Mouse (Mus musculus) large intestine, adult 2 months (tissue): ENCODE results near the gene Dgki. TPM values are rescaled to one million over a fixed set of nuclear protein-coding genes. Genes with fewer than 3 reads are reported as not detected.

ENCODE experiments used
- DNase-seq: peaks from one replicate; pipeline ENCODE4 v3.0.0-alpha.2; 2012; ENCODE audit warnings: low read depth, low spot score
- WGBS: fragments of 180-500 bp; shearing (Covaris S2); methylation state at CpG from one replicate; pipeline ENCODE4 v1.1.7; 2018; 5-methylcytosine and 5-hydroxymethylcytosine counted together
- polyA plus RNA-seq: library from polyadenylated mRNA; depleted of rRNA; stranded (reverse); fragments of >200 nt; gene quantifications from 2 replicates; pipeline ENCODE4 v1.2.3, GENCODE M21; 2012

Gene Dgki
- polyA plus RNA-seq, 1 experiment: 0.17 TPM

DNA sequence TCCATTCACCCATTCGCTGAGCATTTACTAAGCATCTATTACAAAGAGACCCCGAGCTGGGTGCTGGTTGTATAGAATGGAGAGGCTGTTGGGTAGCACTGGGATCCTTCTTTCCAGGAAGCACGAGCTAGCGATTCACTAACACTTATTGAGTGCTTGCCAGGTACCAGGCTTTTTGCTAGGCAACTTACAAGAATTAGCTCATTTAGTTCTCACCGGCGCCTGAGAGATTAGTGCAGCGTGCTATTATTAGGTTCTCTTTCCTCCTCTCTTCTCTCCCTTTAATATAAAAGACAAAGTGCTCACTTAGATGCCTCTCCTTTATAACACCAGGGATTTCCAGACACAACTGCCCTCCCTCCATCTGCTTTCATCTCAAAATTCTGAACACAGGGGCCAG is 54.2 kb downstream of the Dgki start:
- no peak for DNase-seq
- WGBS: 89% methylated on average over 7 of the region's 7 CpGs

- DNase-seq: no peak
- WGBS: 87% methylated on average over 11 of the region's 11 CpGs
Observed at GRCm38 (mm10) chr6:37244074-37244473, 55.9 kb downstream of the Dgki start.

DNA sequence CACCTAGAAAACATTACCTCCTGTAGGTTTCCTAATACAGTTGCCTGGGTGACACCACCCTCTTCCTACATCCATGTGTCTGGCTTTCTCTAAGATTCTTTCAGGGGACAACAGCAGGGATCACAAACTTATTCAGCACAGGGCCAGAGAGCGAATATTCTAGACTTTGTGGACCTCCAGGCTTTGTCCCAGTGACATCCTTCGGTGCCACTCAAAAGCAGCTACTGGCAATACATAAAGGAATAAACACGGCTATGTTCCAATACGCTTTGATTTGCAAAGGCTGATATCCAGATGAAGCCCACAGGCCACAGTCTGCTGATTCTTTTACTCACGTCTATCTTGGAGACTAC is 57.2 kb downstream of the Dgki start:
- 87% methylated on average over 5 of the region's 5 CpGs for WGBS
- no peak for DNase-seq

DNA sequence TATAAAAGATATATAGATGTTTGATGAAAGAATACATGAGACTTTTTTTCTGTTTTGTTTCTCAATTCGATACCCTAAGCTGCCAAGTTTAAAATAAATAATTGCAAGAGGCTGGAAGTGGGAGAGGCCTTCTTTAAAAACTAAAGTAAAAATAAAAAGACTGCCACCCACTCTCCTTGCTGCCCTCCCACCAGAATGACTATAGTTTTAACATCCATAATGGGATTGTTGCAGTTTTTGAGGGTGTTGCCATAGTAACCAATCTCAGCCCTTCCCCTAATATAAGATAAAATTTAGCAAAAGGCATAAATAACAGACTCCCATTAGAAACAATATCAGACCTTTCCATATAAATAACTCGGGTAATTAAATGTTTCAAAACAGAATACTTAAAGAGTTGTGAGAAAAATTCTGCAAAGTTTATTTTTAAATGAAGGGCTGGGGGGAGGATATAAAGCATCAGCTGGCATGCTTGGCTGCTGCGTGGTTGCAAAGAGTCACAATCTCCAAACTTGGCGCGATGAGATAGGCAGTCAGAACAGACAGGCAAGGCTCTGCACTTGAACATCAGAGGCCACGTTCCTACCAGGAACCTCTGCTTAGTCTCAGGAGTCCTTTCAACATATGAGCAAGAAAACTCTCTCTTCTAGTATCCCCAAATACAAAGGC is 57.8 kb downstream of the Dgki start:
- no peak for DNase-seq

DNA sequence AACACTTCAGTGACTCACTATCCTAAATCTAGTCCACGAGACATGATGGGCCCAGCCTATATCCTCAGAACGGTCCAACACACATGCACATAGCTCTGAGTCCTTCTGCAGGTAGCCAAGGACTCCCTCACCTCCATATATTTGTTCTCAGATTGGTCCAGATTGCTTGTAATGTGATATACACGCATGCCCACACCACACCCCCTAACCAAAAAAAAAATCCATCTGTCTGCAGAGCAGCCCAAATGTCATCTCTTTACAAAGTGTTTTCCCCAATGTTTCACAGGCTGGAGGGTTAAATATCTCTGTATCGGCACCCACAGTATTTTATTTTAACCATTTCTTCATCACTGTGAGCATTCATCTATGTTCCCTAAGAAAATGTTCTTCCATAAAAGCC is 58.5 kb downstream of the Dgki start:
- WGBS: 81% methylated on average over 4 of the region's 4 CpGs
- no peak for DNase-seq

More for the DNA sequence above, 57.8 kb downstream of the Dgki start:
- 73% methylated on average over 6 of the region's 6 CpGs for WGBS

DNA sequence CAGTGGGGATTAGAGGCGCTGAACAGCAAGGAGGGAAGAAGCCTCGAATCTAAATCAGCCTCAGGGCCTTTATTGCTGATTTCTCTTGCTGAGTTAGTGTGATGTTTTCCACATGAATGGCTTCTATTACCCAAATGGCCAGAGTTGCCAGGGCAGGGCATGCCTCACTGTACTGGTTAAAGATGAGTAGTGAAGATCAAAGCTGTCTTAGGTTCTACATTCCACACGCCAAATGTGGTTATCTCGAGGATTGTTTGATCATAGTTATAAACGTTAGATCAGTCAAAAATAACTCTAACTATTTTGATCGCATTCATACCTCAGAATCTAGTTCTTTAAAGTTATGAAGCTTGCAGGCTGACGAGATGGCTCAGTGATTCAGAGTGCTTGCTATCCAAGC is 59.8 kb downstream of the Dgki start:
- 77% methylated on average over 7 of the region's 7 CpGs for WGBS

GRCm38 (mm10) chr6:37236893-37237292 is 63.1 kb downstream of the Dgki start:
- 55% methylated on average over 2 of the region's 2 CpGs for WGBS

More for the DNA sequence above, 59.8 kb downstream of the Dgki start:
- no peak for DNase-seq

DNA sequence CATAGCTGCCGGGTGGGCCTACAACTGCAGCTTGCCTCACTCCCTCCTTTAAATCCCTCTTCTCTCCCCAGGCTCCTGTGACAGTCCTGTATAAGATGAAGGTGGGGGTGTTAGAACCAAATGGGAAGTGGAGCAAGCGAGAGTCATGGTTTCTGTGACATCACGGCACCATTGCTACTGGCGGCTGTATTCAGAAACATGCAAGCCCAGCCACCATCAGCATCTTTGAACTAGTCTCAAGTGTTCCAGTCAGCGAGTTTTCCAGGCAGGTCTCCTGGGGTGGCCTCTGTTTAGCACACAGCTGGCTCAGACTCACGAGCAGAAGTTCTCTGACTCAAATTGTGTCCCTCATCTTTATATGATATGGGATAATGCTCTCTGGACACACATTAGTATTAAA is 68.8 kb downstream of the Dgki start:
- no peak for DNase-seq
- 58% methylated on average over 6 of the region's 6 CpGs for WGBS

More at GRCm38 (mm10) chr6:37236893-37237292, 63.1 kb downstream of the Dgki start:
- DNase-seq: no peak

DNA sequence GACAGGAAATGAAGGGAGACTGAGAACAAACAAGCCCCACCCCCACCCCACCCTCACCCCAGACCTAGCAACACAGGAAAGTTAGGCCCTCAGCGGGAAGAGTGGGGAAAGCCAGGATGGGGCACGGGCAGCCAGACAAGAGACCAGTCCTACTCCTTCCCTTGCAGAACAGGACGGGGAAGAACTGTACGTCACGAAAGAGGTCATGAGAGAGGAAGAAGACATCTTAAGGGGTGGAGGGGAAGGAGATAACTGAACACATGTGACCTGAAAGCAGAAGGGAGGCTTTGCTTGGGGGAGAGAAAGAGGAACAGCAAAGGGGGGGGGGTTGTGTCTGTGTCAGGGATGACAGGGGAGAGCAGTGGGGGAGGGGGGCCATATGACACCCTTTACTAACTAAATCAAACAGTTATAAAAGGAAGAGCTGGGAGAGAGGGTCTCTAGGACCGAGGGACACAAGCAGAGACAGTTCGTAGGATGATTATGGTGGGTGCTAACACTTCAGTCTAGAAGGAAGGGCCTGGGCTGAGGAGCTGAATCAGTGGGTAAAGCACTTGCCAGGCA is 77.0 kb downstream of the Dgki start:
- no peak for DNase-seq
- WGBS: 54% methylated on average over 7 of the region's 7 CpGs

DNA sequence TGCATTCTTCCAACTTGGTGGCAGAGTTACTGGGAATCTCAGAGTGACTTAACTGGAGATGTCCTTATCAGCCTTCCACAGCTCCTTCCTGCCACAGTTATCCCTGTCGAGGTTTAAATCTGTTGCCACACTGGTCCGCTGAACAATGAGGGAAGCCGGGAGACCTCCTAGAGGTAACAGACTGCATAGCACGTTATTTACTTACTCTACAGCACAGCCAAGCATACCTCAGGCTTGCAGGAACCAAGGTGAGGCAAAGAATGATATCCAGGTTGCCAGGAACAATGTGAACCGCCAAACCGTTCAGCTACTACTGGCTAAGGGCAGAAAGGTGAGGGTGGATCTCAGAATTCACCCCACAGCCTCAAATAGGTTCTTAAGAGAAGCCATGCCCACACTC is 78.0 kb downstream of the Dgki start:
- WGBS: 54% methylated on average over 6 of the region's 6 CpGs

DNA sequence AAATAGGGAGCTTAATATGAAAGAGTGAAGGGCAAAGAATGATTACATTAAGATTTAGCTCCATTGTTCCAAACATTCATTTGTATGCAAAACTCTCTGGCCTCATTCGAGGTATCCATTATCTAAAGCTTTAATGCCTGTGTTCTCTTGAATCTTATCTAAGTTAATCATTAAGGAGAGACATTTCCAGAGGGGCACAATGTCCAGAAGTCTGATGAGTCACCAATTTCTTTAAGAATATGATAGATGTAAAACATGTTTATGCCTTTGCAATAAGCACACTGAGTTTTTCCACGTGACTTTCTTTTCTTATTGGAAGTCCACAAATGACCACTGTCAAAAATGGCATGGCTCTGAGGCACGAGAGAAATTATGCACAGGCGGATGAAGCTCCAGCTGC is 80.9 kb downstream of the Dgki start:
- no peak for DNase-seq
- WGBS: 63% methylated on average over 4 of the region's 4 CpGs

More for the DNA sequence above, 78.0 kb downstream of the Dgki start:
- DNase-seq: no peak

DNA sequence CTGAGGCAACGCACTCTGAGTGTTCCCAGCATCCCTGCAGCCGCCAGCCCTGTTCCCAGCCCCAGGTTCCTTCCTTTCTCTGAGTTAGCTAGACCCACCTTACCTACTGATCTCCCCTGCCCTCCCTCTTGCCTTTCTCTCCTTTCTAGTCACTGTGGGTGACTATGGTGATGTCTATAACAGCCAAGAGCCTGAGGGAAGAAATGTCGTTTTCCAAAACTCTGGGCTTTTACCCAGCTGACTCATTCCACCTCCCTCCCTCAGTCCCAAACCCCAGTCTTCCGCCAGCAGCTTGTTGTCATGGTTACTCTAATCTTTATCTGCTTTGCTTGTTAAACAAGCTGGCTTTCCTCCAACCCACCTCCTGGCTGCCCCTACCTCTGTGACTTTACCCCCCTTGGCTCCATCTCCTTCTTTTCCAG is 83.6 kb downstream of the Dgki start:
- DNase-seq: no peak
- 47% methylated on average over 4 of the region's 4 CpGs for WGBS

GRCm38 (mm10) chr6:37215655-37216054 is 84.3 kb downstream of the Dgki start:
- DNase-seq: no peak
- WGBS: 46% methylated on average over 10 of the region's 10 CpGs

GRCm38 (mm10) chr6:37212930-37213329 is 87.1 kb downstream of the Dgki start:
- WGBS: 72% methylated on average over 4 of the region's 4 CpGs
- no peak for DNase-seq

DNA sequence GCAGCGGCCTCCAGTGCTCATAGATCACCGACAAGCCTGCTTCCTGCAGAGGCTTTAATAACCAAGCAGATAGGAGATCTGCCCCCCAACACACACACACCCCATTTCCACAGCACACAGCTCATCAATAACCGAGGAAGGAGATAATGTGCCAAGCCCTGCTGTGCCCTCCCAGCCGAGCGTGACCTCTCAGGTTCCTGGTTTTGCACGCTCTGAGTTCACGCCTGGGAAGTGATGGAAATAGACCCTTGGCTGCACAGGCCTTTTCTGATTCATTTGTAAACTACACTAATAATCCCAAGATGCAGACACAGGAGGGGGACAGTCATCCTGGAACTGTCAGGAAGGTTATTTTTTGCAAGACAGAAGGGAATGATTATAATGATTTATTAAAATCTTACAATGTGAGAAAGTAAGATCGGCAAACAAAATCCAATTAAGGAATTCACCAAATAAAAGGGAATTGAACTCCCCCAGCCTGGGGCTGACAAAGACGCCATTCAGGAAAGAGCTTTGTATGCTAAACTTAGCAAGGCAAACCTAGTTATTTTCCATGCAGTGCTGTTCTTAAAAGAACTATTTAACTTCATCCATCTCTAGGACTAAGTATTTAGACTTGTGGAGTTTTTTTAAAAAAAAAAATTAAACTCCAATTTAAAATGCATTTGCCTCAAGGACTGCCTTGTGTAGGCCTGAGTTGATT is 88.3 kb downstream of the Dgki start:
- WGBS: 76% methylated on average over 9 of the region's 9 CpGs
- no peak for DNase-seq

GRCm38 (mm10) chr6:37202901-37203300 is 97.1 kb downstream of the Dgki start:
- no peak for DNase-seq
- 29% methylated on average over 4 of the region's 4 CpGs for WGBS

DNA sequence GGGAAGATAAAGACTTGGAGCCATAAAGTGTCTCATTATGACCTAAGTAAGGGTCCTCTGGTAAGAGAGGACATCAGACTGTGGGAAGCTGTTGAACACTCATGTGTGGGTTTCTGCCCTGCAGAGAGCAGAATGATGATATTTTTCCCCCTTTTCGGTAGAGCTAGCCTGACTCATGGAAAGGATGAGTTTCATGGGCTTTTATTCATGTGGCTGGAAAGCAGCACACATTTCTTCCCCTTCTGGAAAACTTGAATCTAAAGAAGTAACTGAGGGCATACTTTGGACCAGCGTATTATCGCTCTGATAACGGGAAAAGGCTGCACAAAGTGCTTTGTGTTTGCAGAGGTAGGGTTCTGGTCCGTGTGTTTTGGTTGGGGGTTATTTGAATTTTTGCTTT is 99.1 kb downstream of the Dgki start:
- no peak for DNase-seq
- 84% methylated on average over 5 of the region's 5 CpGs for WGBS

- WGBS: 79% methylated on average over 3 of the region's 3 CpGs
Observed at GRCm38 (mm10) chr6:37199502-37199901, 100.5 kb downstream of the Dgki start.

DNA sequence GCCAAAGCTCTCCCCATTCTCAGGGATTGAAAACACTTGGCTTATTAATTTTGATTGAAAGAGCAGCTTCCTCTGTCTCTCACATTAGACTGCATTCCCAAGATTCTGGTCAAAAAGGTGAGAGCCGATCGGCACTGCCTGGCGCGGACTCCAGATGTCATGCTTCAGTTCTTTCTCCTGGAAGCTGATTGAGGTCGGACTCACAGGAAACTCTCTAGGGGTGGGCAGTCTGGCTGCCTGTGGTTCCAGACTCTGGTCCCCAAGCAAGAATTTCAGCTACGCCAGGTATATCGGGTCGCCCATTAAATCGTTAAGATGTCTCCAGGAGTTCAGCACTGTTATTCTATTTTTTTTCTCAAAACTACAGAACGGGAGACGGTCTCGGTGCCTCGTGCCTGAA is 102.2 kb downstream of the Dgki start:
- no peak for DNase-seq
- 66% methylated on average over 13 of the region's 13 CpGs for WGBS

More at GRCm38 (mm10) chr6:37199502-37199901, 100.5 kb downstream of the Dgki start:
- DNase-seq: no peak

DNA sequence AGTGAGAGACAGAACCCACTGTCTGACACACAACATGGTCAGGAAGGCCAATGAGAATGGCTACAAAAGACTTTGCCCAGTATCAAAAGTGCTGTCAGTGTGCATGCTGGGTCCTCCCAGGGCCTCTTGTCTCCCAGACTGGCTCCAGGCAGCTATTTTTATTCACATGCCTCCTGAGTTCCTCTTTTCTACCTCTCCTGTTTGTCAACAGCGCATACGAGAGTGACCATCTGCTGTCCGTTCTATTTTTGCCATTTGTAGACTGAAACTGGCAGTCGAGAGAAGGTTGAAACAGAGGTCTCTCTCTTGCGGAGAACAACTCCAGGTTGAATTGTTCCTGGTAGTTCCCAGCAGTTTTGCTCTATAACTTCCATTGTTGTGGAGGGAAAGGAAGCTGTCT is 103.1 kb downstream of the Dgki start:
- no peak for DNase-seq
- WGBS: 77% methylated on average over 5 of the region's 5 CpGs

GRCm38 (mm10) chr6:37195766-37196165 is 104.2 kb downstream of the Dgki start:
- 90% methylated on average over 4 of the region's 4 CpGs for WGBS
- no peak for DNase-seq
